Mouse (Mus musculus): ENCODE measurements around the gene Hnrnpul1. TPM values are rescaled to one million over a fixed set of nuclear protein-coding genes. Genes with fewer than 3 reads are reported as not detected.
"Not testable (repeated sequence)": the region's sequence is repeated elsewhere in the genome, so short reads cannot be mapped to it uniquely, and the experiment has no call there.

Hnrnpul1 gene
- polyA plus RNA-seq, 1 experiment from 2014 or later: 68.4 TPM

DNA sequence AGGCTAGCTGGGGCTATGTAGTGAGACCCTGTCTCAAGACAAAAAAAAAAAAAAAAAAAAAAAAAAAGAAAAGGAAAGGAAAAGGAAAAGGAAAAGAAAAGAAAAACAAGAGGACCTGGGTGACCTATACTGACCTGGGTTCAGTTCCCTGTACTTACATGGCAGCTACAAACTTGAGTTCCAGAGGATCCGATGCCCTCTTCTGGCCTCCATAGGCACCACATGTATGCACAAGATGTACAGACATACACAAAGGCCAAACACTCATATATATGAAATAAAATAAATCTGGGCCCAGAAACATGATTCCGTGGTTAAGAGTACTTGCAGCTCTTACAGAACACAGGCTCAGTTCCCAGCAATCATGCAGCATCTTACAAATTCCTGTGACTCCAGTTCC lies 17.6 kb downstream of the Hnrnpul1 start:
- Histone ChIP-seq H3K27me3 (replicated peaks; ENCODE audit: control insufficient read depth, insufficient read depth, low read length) (no peaks in the 10 kb centered on the region), H3K4me3 (ENCODE audit: low read depth, low read length) (no peak overlapping the region), H3K9ac (ENCODE audit: low read length) (no peak overlapping the region), H3K4me1 (replicated peaks; ENCODE audit: control insufficient read depth, insufficient read depth, low read length) (no peaks in the 10 kb centered on the region), H3K27ac (ENCODE audit: low read depth) (no peak overlapping the region), H3K9me3 (ENCODE audit: control insufficient read depth, low read length) (no peaks in the 10 kb centered on the region), H3K36me3 (ENCODE audit: control insufficient read depth, insufficient read depth, low read length) (peaks cover 100% of the 10 kb centered on the region), H3K4me2 (ENCODE audit: low read length) (no peak overlapping the region)
- 94% methylated on average over 2 of the region's 2 CpGs for WGBS
- DNase-seq (ENCODE audit: low spot score) (no peak), ATAC-seq (replicated peaks; ENCODE audit: low FRiP score, low TSS enrichment, low read depth) (no peak)

DNA sequence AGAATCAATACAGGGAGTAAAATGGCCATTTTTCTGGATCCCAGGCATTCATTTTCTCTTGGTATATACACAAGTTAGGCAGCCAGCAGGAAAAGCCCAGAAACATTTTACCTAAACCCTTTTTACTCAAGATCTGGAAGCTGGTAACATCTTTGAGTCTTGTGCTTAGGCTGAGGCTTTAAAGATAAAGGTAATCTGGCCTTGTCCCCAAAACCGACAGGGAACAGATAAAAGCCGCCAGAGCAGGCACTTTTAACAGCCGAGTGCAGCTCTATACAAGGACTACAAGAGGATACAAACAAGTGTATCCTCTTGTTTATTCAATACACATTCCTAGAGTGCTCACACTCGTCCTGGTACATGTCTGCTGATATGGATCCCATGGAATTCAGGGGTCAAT lies 19.6 kb downstream of the Hnrnpul1 start:
- Histone ChIP-seq H3K4me3 (ENCODE audit: low read depth, low read length) (no peak overlapping the region), H3K27me3 (replicated peaks; ENCODE audit: control insufficient read depth, insufficient read depth, low read length) (no peaks in the 10 kb centered on the region), H3K4me1 (replicated peaks; ENCODE audit: control insufficient read depth, insufficient read depth, low read length) (no peaks in the 10 kb centered on the region), H3K27ac (ENCODE audit: low read depth) (no peak overlapping the region), H3K9me3 (ENCODE audit: control insufficient read depth, low read length) (no peaks in the 10 kb centered on the region), H3K9ac (ENCODE audit: low read length) (no peak overlapping the region), H3K4me2 (ENCODE audit: low read length) (no peak overlapping the region), H3K36me3 (ENCODE audit: control insufficient read depth, insufficient read depth, low read length) (peaks cover 100% of the 10 kb centered on the region)
- DNase-seq (ENCODE audit: low spot score) (no peak), ATAC-seq (replicated peaks; ENCODE audit: low FRiP score, low TSS enrichment, low read depth) (no peak)
- 30% methylated on average over 4 of the region's 4 CpGs for WGBS

DNA sequence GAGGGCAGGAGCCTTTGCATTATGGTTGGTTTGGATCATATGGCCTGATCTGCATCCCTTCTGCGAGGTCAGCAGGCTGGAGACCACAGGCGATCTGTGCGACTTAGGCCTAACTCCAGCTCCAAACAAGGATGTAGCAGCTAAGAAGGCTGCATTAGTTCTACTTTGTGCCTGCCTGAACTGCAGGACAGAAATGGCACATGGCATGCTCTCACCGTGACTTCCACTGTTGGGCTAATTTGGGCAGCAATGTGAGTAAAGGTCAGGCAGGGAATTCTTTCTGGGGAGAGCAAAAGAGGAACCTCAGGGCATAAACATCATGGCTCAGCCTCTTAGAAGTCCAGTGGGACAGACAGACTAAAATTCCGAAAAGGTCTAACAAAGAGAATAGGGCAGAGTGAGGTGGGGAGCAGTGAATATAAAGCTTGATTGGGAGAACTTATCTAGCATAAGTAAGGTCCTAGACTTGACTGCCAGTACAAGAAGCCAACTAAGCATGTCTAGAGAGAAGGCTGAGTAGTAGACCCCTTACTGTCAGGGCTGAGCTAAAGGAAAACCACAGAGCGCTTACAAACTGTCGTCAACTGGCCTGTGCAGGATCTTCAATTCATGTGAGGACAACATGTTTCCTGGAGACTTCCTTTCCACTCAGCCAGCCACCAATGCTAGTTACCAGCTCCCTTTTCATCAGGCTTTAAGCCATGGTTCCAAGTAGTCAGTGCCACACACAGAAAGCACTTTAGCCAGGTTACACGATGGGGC lies 23.1 kb downstream of the Hnrnpul1 start:
- H3K4me1 ChIP-seq (replicated peaks; ENCODE audit: control insufficient read depth, insufficient read depth, low read length): no peaks in the 10 kb centered on the region
- DNase-seq (ENCODE audit: low spot score) (no peak), ATAC-seq (replicated peaks; ENCODE audit: low FRiP score, low TSS enrichment, low read depth) (no peak)
- H3K9me3 ChIP-seq (ENCODE audit: control insufficient read depth, low read length): no peaks in the 10 kb centered on the region
- no peaks in the 10 kb centered on the region for H3K27me3 ChIP-seq (replicated peaks; ENCODE audit: control insufficient read depth, insufficient read depth, low read length)
- no peak overlapping the region for H3K4me2 ChIP-seq (ENCODE audit: low read length)
- peaks cover 100% of the 10 kb centered on the region for H3K36me3 ChIP-seq (ENCODE audit: control insufficient read depth, insufficient read depth, low read length)
- H3K9ac ChIP-seq (ENCODE audit: low read length): no peak overlapping the region
- 87% methylated on average over 8 of the region's 8 CpGs for WGBS
- H3K27ac ChIP-seq (ENCODE audit: low read depth): no peak overlapping the region
- no peak overlapping the region for H3K4me3 ChIP-seq (ENCODE audit: low read depth, low read length)

DNA sequence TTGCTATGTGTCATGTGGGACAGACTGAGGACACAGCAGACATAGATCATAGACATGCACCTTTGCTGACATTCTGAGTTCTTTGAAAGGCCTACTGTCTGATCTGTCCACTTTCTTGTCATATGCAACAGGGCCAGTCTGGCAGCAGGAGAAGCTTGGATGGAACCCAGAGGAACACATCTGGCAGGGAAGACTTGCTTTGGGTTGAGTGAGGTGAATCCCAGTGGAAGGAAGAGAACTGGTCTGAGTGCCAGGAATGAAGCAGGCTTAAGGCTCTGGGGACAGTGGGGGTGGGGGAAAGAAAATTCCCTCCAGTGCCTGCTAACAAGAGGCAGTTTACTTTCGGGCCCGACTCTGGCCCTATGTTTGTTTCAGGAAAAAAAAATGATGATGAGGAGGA lies 24.7 kb downstream of the Hnrnpul1 start:
- no peak for DNase-seq (ENCODE audit: low spot score)
- ATAC-seq (replicated peaks; ENCODE audit: low FRiP score, low TSS enrichment, low read depth): no peak
- H3K4me1 ChIP-seq (replicated peaks; ENCODE audit: control insufficient read depth, insufficient read depth, low read length): no peaks in the 10 kb centered on the region
- no peak overlapping the region for H3K9ac ChIP-seq (ENCODE audit: low read length)
- H3K4me3 ChIP-seq (ENCODE audit: low read depth, low read length): no peak overlapping the region
- no peak overlapping the region for H3K4me2 ChIP-seq (ENCODE audit: low read length)
- H3K9me3 ChIP-seq (ENCODE audit: control insufficient read depth, low read length): no peaks in the 10 kb centered on the region
- WGBS: 92% methylated on average over 2 of the region's 2 CpGs
- no peak overlapping the region for H3K27ac ChIP-seq (ENCODE audit: low read depth)
- peaks cover 100% of the 10 kb centered on the region for H3K36me3 ChIP-seq (ENCODE audit: control insufficient read depth, insufficient read depth, low read length)
- H3K27me3 ChIP-seq (replicated peaks; ENCODE audit: control insufficient read depth, insufficient read depth, low read length): no peaks in the 10 kb centered on the region

DNA sequence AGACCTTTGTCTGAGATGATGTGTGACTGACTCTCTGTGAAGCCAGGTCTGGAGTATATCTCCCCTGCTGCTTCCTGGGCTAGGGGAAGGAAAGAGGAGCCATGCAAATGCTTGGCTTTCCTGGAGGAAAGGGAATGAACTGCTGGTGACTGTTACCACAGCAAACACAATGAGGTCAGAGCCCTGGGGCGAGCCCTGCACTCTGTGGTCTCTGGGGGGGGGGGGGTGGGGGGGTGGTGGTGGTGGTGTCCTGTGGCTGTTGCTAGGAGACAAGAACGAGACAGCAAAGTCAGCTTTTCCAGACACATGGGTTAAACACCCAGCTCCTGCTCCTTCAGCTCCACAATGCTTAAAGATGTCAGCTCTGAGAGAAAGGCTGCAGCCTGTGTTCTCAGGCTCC lies 25.2 kb downstream of the Hnrnpul1 start:
- H3K27ac ChIP-seq (ENCODE audit: low read depth): no peak overlapping the region
- 48% methylated on average over 2 of the region's 2 CpGs for WGBS
- no peaks in the 10 kb centered on the region for H3K4me1 ChIP-seq (replicated peaks; ENCODE audit: control insufficient read depth, insufficient read depth, low read length)
- ATAC-seq (replicated peaks; ENCODE audit: low FRiP score, low TSS enrichment, low read depth) (no peak; the same call in 1 of the 2 replicates), DNase-seq (ENCODE audit: low spot score) (no peak)
- no peaks in the 10 kb centered on the region for H3K9me3 ChIP-seq (ENCODE audit: control insufficient read depth, low read length)
- H3K27me3 ChIP-seq (replicated peaks; ENCODE audit: control insufficient read depth, insufficient read depth, low read length): no peaks in the 10 kb centered on the region
- H3K9ac ChIP-seq (ENCODE audit: low read length): no peak overlapping the region
- H3K4me2 ChIP-seq (ENCODE audit: low read length): no peak overlapping the region
- H3K4me3 ChIP-seq (ENCODE audit: low read depth, low read length): no peak overlapping the region
- peaks cover 100% of the 10 kb centered on the region for H3K36me3 ChIP-seq (ENCODE audit: control insufficient read depth, insufficient read depth, low read length)

DNA sequence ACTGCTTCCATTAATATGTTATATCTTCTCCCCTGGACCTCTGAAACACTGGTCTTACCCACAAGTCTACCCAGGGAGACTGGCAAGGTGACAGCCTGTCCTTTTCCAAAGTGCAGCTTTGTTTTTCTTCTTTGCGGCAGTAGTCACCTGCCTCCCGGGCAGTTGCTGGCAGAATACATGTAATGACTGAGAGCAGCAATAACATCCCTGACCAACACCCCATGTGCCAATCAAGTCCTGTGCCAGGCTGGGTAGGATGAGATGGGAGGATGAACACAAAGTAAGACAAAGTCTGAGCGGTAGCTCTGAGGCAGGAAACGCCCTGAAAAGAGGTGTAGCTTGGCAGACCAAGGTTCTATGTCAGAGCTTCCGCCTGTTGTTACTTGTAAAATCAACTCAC lies 26.8 kb downstream of the Hnrnpul1 start:
- Histone ChIP-seq H3K4me3 (ENCODE audit: low read depth, low read length) (no peak overlapping the region), H3K9me3 (ENCODE audit: control insufficient read depth, low read length) (no peaks in the 10 kb centered on the region), H3K4me1 (replicated peaks; ENCODE audit: control insufficient read depth, insufficient read depth, low read length) (no peaks in the 10 kb centered on the region), H3K27me3 (replicated peaks; ENCODE audit: control insufficient read depth, insufficient read depth, low read length) (no peaks in the 10 kb centered on the region), H3K9ac (ENCODE audit: low read length) (no peak overlapping the region), H3K27ac (ENCODE audit: low read depth) (no peak overlapping the region), H3K4me2 (ENCODE audit: low read length) (no peak overlapping the region), H3K36me3 (ENCODE audit: control insufficient read depth, insufficient read depth, low read length) (peaks cover 100% of the 10 kb centered on the region)
- no peak for DNase-seq (ENCODE audit: low spot score)
- ATAC-seq (replicated peaks; ENCODE audit: low FRiP score, low TSS enrichment, low read depth): no peak
- WGBS: 93% methylated on average over 5 of the region's 5 CpGs

DNA sequence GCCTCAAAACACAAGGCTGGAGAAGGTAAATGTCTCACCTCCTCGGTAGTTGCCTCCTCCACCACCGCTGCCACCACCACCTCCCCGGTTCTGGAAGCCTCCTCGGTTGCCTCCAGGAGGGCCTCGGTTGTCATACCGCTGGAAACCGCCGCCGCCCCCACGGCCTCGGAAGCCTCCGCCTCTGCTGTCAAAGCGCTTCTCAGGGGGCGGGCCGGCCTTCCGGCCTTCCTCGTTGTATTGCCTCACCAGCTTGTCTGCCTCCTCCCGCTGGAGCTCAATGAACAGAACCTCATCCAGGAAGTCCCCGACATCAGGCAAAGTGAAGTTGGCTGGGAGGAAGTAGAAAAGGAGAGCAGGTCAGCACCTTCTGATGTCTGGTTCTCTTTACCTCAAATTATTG lies 28.7 kb downstream of the Hnrnpul1 start:
- no peak overlapping the region for H3K27ac ChIP-seq (ENCODE audit: low read depth)
- peaks cover 97% of the 10 kb centered on the region for H3K36me3 ChIP-seq (ENCODE audit: control insufficient read depth, insufficient read depth, low read length)
- no peak overlapping the region for H3K9ac ChIP-seq (ENCODE audit: low read length)
- no peak for DNase-seq (ENCODE audit: low spot score)
- H3K4me3 ChIP-seq (ENCODE audit: low read depth, low read length): no peak overlapping the region
- 82% methylated on average over 19 of the region's 19 CpGs for WGBS
- no peak overlapping the region for H3K4me2 ChIP-seq (ENCODE audit: low read length)
- no peaks in the 10 kb centered on the region for H3K4me1 ChIP-seq (replicated peaks; ENCODE audit: control insufficient read depth, insufficient read depth, low read length)
- H3K9me3 ChIP-seq (ENCODE audit: control insufficient read depth, low read length): no peaks in the 10 kb centered on the region
- ATAC-seq (replicated peaks; ENCODE audit: low FRiP score, low TSS enrichment, low read depth): no peak
- no peaks in the 10 kb centered on the region for H3K27me3 ChIP-seq (replicated peaks; ENCODE audit: control insufficient read depth, insufficient read depth, low read length)

DNA sequence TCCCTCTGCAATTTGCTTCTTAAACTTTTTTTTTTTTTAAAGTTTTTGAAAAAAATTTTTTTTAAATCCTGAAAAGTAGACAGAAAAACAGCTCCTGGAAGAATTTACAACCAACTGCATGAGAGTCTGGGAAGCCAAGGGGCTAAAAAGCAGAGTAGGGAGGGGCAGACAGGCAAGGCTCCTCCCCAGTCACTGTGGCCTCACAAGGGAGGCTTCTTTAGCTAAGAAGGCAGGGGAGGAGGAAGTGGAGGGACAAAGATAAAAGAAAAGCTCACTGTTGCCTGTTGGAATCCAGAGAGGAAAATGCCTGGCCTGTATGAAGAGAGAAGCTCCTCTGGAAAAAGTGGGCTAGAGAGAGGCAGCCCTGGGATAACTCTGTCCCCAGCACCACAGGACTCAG lies 32.8 kb downstream of the Hnrnpul1 start:
- H3K27me3 ChIP-seq (replicated peaks; ENCODE audit: control insufficient read depth, insufficient read depth, low read length); H3K4me3 ChIP-seq (ENCODE audit: low read depth, low read length); H3K9me3 ChIP-seq (ENCODE audit: control insufficient read depth, low read length); H3K4me2 ChIP-seq (ENCODE audit: low read length); H3K9ac ChIP-seq (ENCODE audit: low read length); DNase-seq (ENCODE audit: low spot score); H3K27ac ChIP-seq (ENCODE audit: low read depth); ATAC-seq (replicated peaks; ENCODE audit: low FRiP score, low TSS enrichment, low read depth): not testable (repeated sequence)
- Histone ChIP-seq H3K4me1 (replicated peaks; ENCODE audit: control insufficient read depth, insufficient read depth, low read length) (peaks cover 15% of the 10 kb centered on the region), H3K36me3 (ENCODE audit: control insufficient read depth, insufficient read depth, low read length) (peaks cover 62% of the 10 kb centered on the region)

DNA sequence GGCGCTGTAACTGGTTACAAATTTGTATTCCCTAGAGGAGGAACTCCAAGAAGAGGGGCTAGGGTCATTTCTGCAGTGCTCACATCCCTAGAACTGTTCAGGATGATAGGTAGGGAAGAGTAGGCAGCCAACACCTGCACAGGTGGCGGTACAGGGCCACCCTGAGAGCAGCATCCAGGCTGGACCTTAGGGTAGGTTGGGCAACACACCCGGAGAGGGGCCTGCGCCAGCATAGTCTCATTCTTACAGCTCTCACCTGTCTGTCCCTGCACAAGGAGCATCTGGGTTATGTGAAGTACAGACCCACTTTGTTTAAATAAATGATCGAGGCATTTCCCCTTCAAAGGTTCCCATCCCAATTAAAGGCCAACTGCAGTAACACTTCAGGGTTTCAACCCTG lies 33.8 kb downstream of the Hnrnpul1 start:
- ATAC-seq (replicated peaks; ENCODE audit: low FRiP score, low TSS enrichment, low read depth): no peak
- H3K27me3 ChIP-seq (replicated peaks; ENCODE audit: control insufficient read depth, insufficient read depth, low read length): no peaks in the 10 kb centered on the region
- H3K36me3 ChIP-seq (ENCODE audit: control insufficient read depth, insufficient read depth, low read length): peaks cover 60% of the 10 kb centered on the region
- H3K9me3 ChIP-seq (ENCODE audit: control insufficient read depth, low read length): no peaks in the 10 kb centered on the region
- H3K4me3 ChIP-seq (ENCODE audit: low read depth, low read length): no peak overlapping the region
- H3K4me2 ChIP-seq (ENCODE audit: low read length): no peak overlapping the region
- peaks cover 15% of the 10 kb centered on the region for H3K4me1 ChIP-seq (replicated peaks; ENCODE audit: control insufficient read depth, insufficient read depth, low read length)
- no peak for DNase-seq (ENCODE audit: low spot score)
- 81% methylated on average over 5 of the region's 5 CpGs for WGBS
- H3K27ac ChIP-seq (ENCODE audit: low read depth): no peak overlapping the region
- no peak overlapping the region for H3K9ac ChIP-seq (ENCODE audit: low read length)
